Mouse (Mus musculus): ENCODE measurements at regions not wholly inside any gene's neighbourhood (a gene's known extent, or its start where the extent isn't known, plus 50 kb on each side); places are given as distances from the start of the nearest gene placed in this dataset.

- TF ChIP-seq POLR2A (IDR thresholded peaks at IDR 0.05; ENCODE audit: borderline replicate concordance, insufficient read depth, low read length), result no peak
- no peak for TF ChIP-seq CTCF (IDR thresholded peaks at IDR 0.05; ENCODE audit: borderline replicate concordance, insufficient read depth, low read depth, low read length)
Measured at GRCm38 (mm10) chr16:39532770-39533169, 451.4 kb upstream of the Lsamp start.
